Mouse (Mus musculus) left cerebral cortex, adult 18-20 months (tissue): ENCODE measurements at regions not wholly inside any gene's neighbourhood (a gene's known extent, or its start where the extent isn't known, plus 50 kb on each side); places are given as distances from the start of the nearest gene placed in this dataset.

ENCODE experiments used
- DNase-seq, 2 experiments: peaks; one replicate each; pipeline ENCODE4 v3.0.0; 2021 to 2022; ENCODE audit warnings: low spot score in 2 of 2, mixed read lengths in 1 of 2

DNA sequence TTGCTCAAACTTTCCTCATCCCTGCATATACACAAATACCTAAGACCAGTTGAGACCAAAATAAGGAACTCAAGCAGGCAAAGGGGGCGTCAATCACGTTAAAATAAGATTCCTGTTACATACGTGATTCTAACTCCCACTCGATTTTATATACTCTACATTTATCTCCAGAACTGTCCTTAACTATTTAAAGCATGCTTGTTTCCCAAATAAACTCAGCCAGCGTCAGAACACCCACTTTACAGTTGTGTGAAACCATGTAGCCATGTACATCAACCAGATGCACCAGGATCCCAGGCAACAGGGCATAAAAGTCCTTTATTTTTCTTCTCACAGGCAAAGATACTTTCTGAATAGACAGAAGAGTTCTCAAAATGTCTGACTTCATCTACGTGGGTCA lies 61.5 kb downstream of the Ccna1 start:
- no peak for DNase-seq

DNA sequence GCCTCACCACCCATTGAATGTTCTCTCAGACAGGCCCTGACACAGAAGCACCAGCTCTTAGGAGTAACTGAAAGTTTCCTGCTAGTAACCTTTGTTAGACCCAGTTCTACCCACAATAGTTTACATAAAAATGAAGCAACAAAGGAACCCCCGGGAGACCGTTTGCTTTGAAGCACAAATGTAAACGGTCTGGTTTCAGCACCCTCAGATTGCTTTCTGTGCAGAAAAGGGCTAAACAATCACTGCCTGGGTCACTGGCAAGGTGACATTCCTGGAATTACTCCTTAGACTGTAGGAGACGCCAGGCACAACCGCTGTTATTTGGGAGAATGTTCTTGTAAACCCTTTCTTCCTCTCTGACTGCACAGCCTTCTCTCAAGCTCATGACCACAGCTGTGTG lies 65.2 kb downstream of the Ccna1 start:
- DNase-seq, result no peak

DNA sequence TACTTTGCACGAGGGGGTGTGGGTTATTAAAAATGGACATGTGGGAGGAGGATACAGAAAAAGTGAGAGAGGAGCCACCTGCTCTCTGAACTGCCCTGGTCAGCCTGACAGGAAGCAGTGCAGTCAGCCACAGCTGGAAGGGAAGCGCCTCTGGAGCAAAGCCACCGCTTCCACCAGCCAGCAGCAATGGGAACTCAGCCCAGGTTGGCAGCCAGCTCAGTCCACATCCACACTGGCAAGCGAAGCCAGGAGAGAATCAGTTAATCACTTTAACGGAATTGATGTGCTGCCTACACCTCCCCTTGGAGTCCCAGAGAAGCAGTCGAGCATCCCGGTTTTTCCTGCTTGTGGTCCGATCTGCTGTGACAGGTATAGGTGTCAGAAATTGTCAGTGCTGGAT lies 65.9 kb downstream of the Ccna1 start:
- DNase-seq, result peak; percentile 43 to 52

DNA sequence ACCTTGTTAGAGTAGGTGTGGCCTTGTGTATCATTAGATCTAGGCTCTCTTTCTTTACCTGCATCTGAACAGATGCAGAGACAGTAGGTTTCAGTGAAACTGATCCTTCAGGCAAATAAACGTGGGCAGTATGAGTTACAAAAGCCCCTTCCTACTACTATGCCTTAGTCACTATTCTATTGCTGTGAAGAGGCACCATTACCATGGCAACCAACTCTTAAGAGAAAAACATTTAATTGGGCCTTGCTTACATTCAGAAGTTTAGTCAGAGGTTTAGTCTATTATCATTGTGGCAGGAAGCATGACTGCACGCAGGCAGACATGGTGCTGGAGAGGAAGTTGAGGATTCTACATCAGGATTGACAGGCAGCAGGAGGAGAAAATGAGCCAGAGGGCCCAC lies 65.8 kb upstream of the Sertm1 start:
- no peak for DNase-seq

DNA sequence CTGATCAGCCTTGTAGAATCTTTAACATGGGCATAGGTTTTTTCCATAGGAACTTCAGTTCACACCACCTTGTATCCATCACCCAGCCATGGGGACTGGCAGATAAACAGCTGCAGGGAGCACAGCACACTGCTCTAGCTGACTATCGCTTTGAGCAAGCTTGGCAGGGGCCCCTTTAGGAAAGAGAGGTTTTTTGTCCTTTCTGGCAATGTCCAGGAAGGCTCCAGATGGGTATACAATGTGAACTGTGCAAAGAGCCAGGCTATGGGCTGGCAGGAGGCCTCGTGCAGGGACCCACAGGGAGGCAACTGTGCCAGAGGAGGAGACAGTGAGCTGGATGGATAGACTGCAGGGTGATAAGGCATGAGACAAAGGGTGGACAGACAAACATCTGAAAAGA lies 64.6 kb upstream of the Sertm1 start:
- no peak for DNase-seq

DNA sequence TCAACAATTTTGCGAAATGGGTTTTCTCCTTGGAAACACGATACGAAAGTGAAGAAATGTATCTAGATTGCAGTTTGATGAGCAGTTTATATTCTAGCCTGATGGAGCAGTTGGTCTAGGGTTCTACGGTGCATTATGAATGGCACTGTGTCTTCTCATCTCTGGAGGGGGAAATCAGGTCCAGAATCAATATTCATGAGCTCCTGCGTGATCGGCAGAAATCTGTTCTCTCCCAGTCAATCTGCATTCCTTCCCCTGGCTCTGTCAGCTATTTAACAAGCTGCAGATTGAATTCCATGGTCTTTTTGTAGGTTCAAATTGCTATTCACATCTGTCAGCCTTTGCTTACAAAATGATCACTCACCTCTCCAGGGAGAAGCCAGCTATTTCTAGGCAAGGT lies 49.8 kb upstream of the Sertm1 start:
- no peak for DNase-seq
